Mouse (Mus musculus): ENCODE data around the gene Aldh2. TPM values are rescaled to one million over a fixed set of nuclear protein-coding genes. Genes with fewer than 3 reads are reported as not detected.
"Not testable (repeated sequence)": the region's sequence is repeated elsewhere in the genome, so short reads cannot be mapped to it uniquely, and the experiment has no call there.

Gene Aldh2
- 160 and 180 TPM in 2 replicates for polyA plus RNA-seq (2011; ENCODE audit: insufficient read depth, insufficient read length, low read depth, missing spikeins)

DNA sequence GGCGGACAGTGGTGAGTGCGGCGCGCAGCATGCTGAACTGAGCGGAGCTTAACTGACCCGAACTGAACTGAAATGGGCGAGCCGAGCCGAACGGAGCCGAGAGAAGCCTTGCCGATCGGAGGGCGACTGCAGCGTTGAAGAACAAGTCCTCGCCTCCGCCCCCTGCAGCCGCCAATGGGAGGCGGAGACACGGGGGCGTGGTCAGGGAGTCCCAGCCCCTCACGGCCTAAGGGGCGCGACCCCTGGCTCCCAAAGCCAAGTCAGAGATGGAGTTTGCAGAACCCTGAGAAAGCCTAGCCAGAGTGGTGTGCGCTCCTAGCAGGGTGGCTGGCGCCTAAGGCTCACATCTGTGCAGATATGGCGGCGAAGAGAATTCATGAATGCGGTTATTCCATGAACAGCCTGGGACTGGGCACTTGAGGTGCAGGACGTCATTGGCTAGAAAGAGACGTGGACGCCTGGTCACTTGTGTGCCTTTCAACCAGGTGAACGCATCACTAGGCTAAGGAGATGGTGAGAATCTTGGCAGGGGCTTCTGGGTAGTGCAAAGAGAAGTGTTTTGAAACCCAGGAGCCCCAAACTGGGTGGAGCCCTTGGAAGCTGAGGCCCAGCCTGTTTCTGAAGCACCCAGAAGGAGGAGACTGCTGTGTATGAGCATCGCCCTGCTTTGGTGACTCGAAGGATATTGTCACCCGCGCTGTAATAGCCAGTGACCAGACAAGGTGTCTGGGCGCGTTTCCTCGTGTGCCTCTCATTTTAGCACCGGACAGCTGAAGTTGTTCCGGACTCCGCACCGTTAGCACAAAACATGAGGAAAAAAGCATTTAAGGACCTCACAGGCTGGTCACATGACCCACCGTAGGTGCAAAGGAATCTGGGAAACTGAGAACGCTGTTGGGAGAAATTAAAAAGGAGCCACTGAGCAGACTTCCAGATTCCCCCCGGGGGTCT is at the start of gene Aldh2:
Gene Aldh2 (minus strand): TSS at position 374 of the 951 bp plus-strand sequence.
- no peaks in the 10 kb centered on the region for H3K36me3 ChIP-seq (ENCODE audit: control insufficient read depth, insufficient read depth, low read length, poor library complexity, severe bottlenecking)
- TF ChIP-seq EP300 (IDR thresholded peaks at IDR 0.05; ENCODE audit: insufficient read depth, low read depth, low read length): no peak
- TF ChIP-seq POLR2A (IDR thresholded peaks at IDR 0.05; ENCODE audit: insufficient read depth, low read length): peak; percentile 83
- H3K27me3 ChIP-seq (ENCODE audit: control insufficient read depth, insufficient read depth, low read length, poor library complexity, severe bottlenecking): no peaks in the 10 kb centered on the region
- H3K4me3 ChIP-seq (ENCODE audit: low read depth, low read length): peak within 1 kb of the TSS; percentile 86
- H3K9me3 ChIP-seq (replicated peaks; ENCODE audit: control insufficient read depth, insufficient read depth, low read length, poor library complexity, severe bottlenecking): no peaks in the 10 kb centered on the region
- H3K27ac ChIP-seq (ENCODE audit: insufficient read depth, low read length): peak within 1 kb of the TSS; percentile 45; the same call in 1 of the 2 replicates
- peak within 1 kb of the TSS; percentile 53 for H3K9ac ChIP-seq (ENCODE audit: low read depth, poor library complexity, severe bottlenecking)
- peaks cover 2% of the 10 kb centered on the region for H3K4me1 ChIP-seq (ENCODE audit: control insufficient read depth, insufficient read depth, low read length)

GRCm38 (mm10) chr5:121639601-121640000 is 46.0 kb upstream of the Aldh2 start:
- H3K27ac ChIP-seq (ENCODE audit: insufficient read depth, low read length): no peak overlapping the region
- H3K36me3 ChIP-seq (ENCODE audit: control insufficient read depth, insufficient read depth, low read length, poor library complexity, severe bottlenecking): no peaks in the 10 kb centered on the region
- H3K27me3 ChIP-seq (ENCODE audit: control insufficient read depth, insufficient read depth, low read length, poor library complexity, severe bottlenecking): no peaks in the 10 kb centered on the region
- H3K9me3 ChIP-seq (replicated peaks; ENCODE audit: control insufficient read depth, insufficient read depth, low read length, poor library complexity, severe bottlenecking): no peaks in the 10 kb centered on the region
- no peak overlapping the region for H3K9ac ChIP-seq (ENCODE audit: low read depth, poor library complexity, severe bottlenecking)
- no peak overlapping the region for H3K4me3 ChIP-seq (ENCODE audit: low read depth, low read length)
- no peak for TF ChIP-seq EP300 (IDR thresholded peaks at IDR 0.05; ENCODE audit: insufficient read depth, low read depth, low read length)
- no peak for TF ChIP-seq POLR2A (IDR thresholded peaks at IDR 0.05; ENCODE audit: insufficient read depth, low read length)
- no peak for TF ChIP-seq CTCF (IDR thresholded peaks at IDR 0.05; ENCODE audit: low read depth, low read length)
- H3K4me1 ChIP-seq (ENCODE audit: control insufficient read depth, insufficient read depth, low read length): peaks cover 3% of the 10 kb centered on the region

GRCm38 (mm10) chr5:121637296-121637695 is 43.7 kb upstream of the Aldh2 start:
- Histone ChIP-seq H3K9ac (ENCODE audit: low read depth, poor library complexity, severe bottlenecking) (no peak overlapping the region), H3K4me1 (ENCODE audit: control insufficient read depth, insufficient read depth, low read length) (peaks cover 3% of the 10 kb centered on the region), H3K4me3 (ENCODE audit: low read depth, low read length) (no peak overlapping the region)

GRCm38 (mm10) chr5:121634668-121635067 is 41.0 kb upstream of the Aldh2 start:
- H3K27me3 ChIP-seq (ENCODE audit: control insufficient read depth, insufficient read depth, low read length, poor library complexity, severe bottlenecking): no peaks in the 10 kb centered on the region
- no peak overlapping the region for H3K9ac ChIP-seq (ENCODE audit: low read depth, poor library complexity, severe bottlenecking)
- H3K9me3 ChIP-seq (replicated peaks; ENCODE audit: control insufficient read depth, insufficient read depth, low read length, poor library complexity, severe bottlenecking): no peaks in the 10 kb centered on the region
- H3K36me3 ChIP-seq (ENCODE audit: control insufficient read depth, insufficient read depth, low read length, poor library complexity, severe bottlenecking): no peaks in the 10 kb centered on the region
- no peak overlapping the region for H3K4me3 ChIP-seq (ENCODE audit: low read depth, low read length)
- H3K27ac ChIP-seq (ENCODE audit: insufficient read depth, low read length): no peak overlapping the region
- TF ChIP-seq POLR2A (IDR thresholded peaks at IDR 0.05; ENCODE audit: insufficient read depth, low read length) (no peak), CTCF (IDR thresholded peaks at IDR 0.05; ENCODE audit: low read depth, low read length) (no peak), EP300 (IDR thresholded peaks at IDR 0.05; ENCODE audit: insufficient read depth, low read depth, low read length) (no peak)
- peaks cover 3% of the 10 kb centered on the region for H3K4me1 ChIP-seq (ENCODE audit: control insufficient read depth, insufficient read depth, low read length)

More at GRCm38 (mm10) chr5:121637296-121637695, 43.7 kb upstream of the Aldh2 start:
- TF ChIP-seq CTCF (IDR thresholded peaks at IDR 0.05; ENCODE audit: low read depth, low read length) (no peak), POLR2A (IDR thresholded peaks at IDR 0.05; ENCODE audit: insufficient read depth, low read length) (no peak), EP300 (IDR thresholded peaks at IDR 0.05; ENCODE audit: insufficient read depth, low read depth, low read length) (no peak)
- no peak overlapping the region for H3K27ac ChIP-seq (ENCODE audit: insufficient read depth, low read length)
- H3K9me3 ChIP-seq (replicated peaks; ENCODE audit: control insufficient read depth, insufficient read depth, low read length, poor library complexity, severe bottlenecking): no peaks in the 10 kb centered on the region
- H3K27me3 ChIP-seq (ENCODE audit: control insufficient read depth, insufficient read depth, low read length, poor library complexity, severe bottlenecking): no peaks in the 10 kb centered on the region
- no peaks in the 10 kb centered on the region for H3K36me3 ChIP-seq (ENCODE audit: control insufficient read depth, insufficient read depth, low read length, poor library complexity, severe bottlenecking)

DNA sequence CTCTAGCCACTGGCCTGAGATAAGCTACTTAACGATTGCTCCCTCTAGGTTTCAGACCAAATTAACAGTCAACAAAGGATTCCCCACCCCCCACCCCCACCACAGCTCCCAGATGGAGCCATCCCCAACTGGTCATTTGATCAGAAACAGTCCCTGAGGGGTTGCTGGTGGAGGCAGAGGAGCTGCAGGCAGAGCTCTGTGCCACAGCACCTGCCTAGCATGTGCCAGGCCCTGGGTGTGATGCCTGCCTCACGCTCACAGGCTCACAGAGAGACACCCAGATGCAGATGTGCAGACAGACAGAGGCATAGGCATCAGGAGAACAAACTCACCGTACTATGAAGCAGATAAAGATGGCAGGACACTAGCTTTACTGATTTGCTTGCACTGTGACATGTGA is 39.2 kb upstream of the Aldh2 start:
- no peaks in the 10 kb centered on the region for H3K36me3 ChIP-seq (ENCODE audit: control insufficient read depth, insufficient read depth, low read length, poor library complexity, severe bottlenecking)
- H3K27me3 ChIP-seq (ENCODE audit: control insufficient read depth, insufficient read depth, low read length, poor library complexity, severe bottlenecking): no peaks in the 10 kb centered on the region
- H3K9me3 ChIP-seq (replicated peaks; ENCODE audit: control insufficient read depth, insufficient read depth, low read length, poor library complexity, severe bottlenecking): no peaks in the 10 kb centered on the region
- H3K4me3 ChIP-seq (ENCODE audit: low read depth, low read length): no peak overlapping the region
- TF ChIP-seq EP300 (IDR thresholded peaks at IDR 0.05; ENCODE audit: insufficient read depth, low read depth, low read length): no peak
- no peak for TF ChIP-seq POLR2A (IDR thresholded peaks at IDR 0.05; ENCODE audit: insufficient read depth, low read length)
- H3K4me1 ChIP-seq (ENCODE audit: control insufficient read depth, insufficient read depth, low read length): peaks cover 3% of the 10 kb centered on the region
- no peak overlapping the region for H3K9ac ChIP-seq (ENCODE audit: low read depth, poor library complexity, severe bottlenecking)
- H3K27ac ChIP-seq (ENCODE audit: insufficient read depth, low read length): no peak overlapping the region

GRCm38 (mm10) chr5:121631106-121631647 is 37.6 kb upstream of the Aldh2 start:
- not testable (repeated sequence) for H3K27me3 ChIP-seq (ENCODE audit: control insufficient read depth, insufficient read depth, low read length, poor library complexity, severe bottlenecking); H3K9me3 ChIP-seq (replicated peaks; ENCODE audit: control insufficient read depth, insufficient read depth, low read length, poor library complexity, severe bottlenecking); H3K9ac ChIP-seq (ENCODE audit: low read depth, poor library complexity, severe bottlenecking); H3K36me3 ChIP-seq (ENCODE audit: control insufficient read depth, insufficient read depth, low read length, poor library complexity, severe bottlenecking); H3K27ac ChIP-seq (ENCODE audit: insufficient read depth, low read length); H3K4me3 ChIP-seq (ENCODE audit: low read depth, low read length); H3K4me1 ChIP-seq (ENCODE audit: control insufficient read depth, insufficient read depth, low read length)
- peak; percentile 51 for TF ChIP-seq CTCF (IDR thresholded peaks at IDR 0.05; ENCODE audit: low read depth, low read length)
